Mouse (Mus musculus) midbrain, embryonic 14.5 days (tissue): ENCODE measurements around the gene Pcx. TPM values are rescaled to one million over a fixed set of nuclear protein-coding genes. Genes with fewer than 3 reads are reported as not detected.

ENCODE experiments used
- ATAC-seq: fragments of 200-750 bp; cut with Nextera tagmentation; 2 replicates; pipeline ENCODE4 v1.8.0; 2017; ENCODE audit warnings: moderate number of reproducible peaks, moderate library complexity; ENCODE audit not compliant: low FRiP score, low TSS enrichment
- DNase-seq: peaks from one replicate; pipeline ENCODE4 v3.0.0-alpha.2; 2015
- H3K27ac ChIP-seq: fragments of 300-500 bp; sonication (generic); replicated peaks from 2 replicates; pipeline ENCODE4 v1.5.1; 2014; ENCODE audit warnings: mild to moderate bottlenecking, low read depth, low read length, moderate library complexity
- H3K27me3 ChIP-seq: fragments of 300-500 bp; sonication (generic); 2 replicates; pipeline ENCODE4 v1.6.1; 2014; ENCODE audit warnings: low read length, control low read depth, mixed read lengths; ENCODE audit not compliant: control insufficient read depth, insufficient read depth
- H3K36me3 ChIP-seq: fragments of 300-500 bp; sonication (generic); 2 replicates; pipeline ENCODE4 v1.6.1; 2014; ENCODE audit warnings: low read length, control low read depth; ENCODE audit not compliant: control insufficient read depth, insufficient read depth
- H3K4me1 ChIP-seq: fragments of 300-500 bp; sonication (generic); 2 replicates; pipeline ENCODE4 v1.6.1; 2014; ENCODE audit warnings: mild to moderate bottlenecking, antibody characterized with exemption, low read length, control low read depth; ENCODE audit not compliant: control insufficient read depth, insufficient read depth
- H3K4me2 ChIP-seq: fragments of 300-500 bp; sonication (generic); 2 replicates; pipeline ENCODE4 v1.6.1; 2014; ENCODE audit warnings: mild to moderate bottlenecking, low read length, moderate library complexity
- H3K4me3 ChIP-seq: fragments of 300-500 bp; sonication (generic); replicated peaks from 2 replicates; pipeline ENCODE4 v1.5.1; 2014; ENCODE audit warnings: low read depth, low read length
- H3K9ac ChIP-seq: fragments of 300-500 bp; sonication (generic); replicated peaks from 2 replicates; pipeline ENCODE4 v1.6.1; 2014; ENCODE audit warnings: mild to moderate bottlenecking, low read length, moderate library complexity
- H3K9me3 ChIP-seq: fragments of 300-500 bp; sonication (generic); 2 replicates; pipeline ENCODE4 v1.6.1; 2016; ENCODE audit warnings: low read length, control low read depth, mixed read lengths; ENCODE audit not compliant: control insufficient read depth
- WGBS: fragments of 180-500 bp; shearing (Covaris S2); extraction: QIAGEN DNeasy Blood & Tissue Kit; methylation state at CpG from one replicate; pipeline ENCODE4 v1.1.7; 2014; 5-methylcytosine and 5-hydroxymethylcytosine counted together
- polyA plus RNA-seq: library from polyadenylated mRNA; unstranded; fragments of >200 nt; fragmentation: Nextera tagmentation; extraction: Ambion mirVana; gene quantifications from 2 replicates; pipeline ENCODE4 v1.2.1, GENCODE M21; 2014

Gene Pcx
- polyA plus RNA-seq, 1 experiment from 2014 or later: 20.5 TPM

- H3K27me3 ChIP-seq: no peaks in the 10 kb centered on the region
- H3K9me3 ChIP-seq: no peaks in the 10 kb centered on the region
- no peak overlapping the region for H3K9ac ChIP-seq
- 81% methylated on average over 2 of the region's 2 CpGs for WGBS
- ATAC-seq (no peak), DNase-seq (no peak)
- H3K4me1 ChIP-seq: no peaks in the 10 kb centered on the region
- H3K36me3 ChIP-seq: no peaks in the 10 kb centered on the region
- H3K4me3 ChIP-seq: no peak overlapping the region
- no peak overlapping the region for H3K4me2 ChIP-seq
- no peak overlapping the region for H3K27ac ChIP-seq
Observed at GRCm38 (mm10) chr19:4566880-4567279, 56.6 kb downstream of the Pcx start.

GRCm38 (mm10) chr19:4567665-4568064 lies 57.4 kb downstream of the Pcx start:
- H3K9me3 ChIP-seq: no peaks in the 10 kb centered on the region
- H3K4me2 ChIP-seq: no peak overlapping the region
- no peak overlapping the region for H3K9ac ChIP-seq
- no peak overlapping the region for H3K27ac ChIP-seq
- H3K36me3 ChIP-seq: no peaks in the 10 kb centered on the region
- WGBS: 88% methylated on average over 2 of the region's 2 CpGs
- no peaks in the 10 kb centered on the region for H3K27me3 ChIP-seq
- no peaks in the 10 kb centered on the region for H3K4me1 ChIP-seq
- no peak overlapping the region for H3K4me3 ChIP-seq
- DNase-seq (no peak), ATAC-seq (no peak)

DNA sequence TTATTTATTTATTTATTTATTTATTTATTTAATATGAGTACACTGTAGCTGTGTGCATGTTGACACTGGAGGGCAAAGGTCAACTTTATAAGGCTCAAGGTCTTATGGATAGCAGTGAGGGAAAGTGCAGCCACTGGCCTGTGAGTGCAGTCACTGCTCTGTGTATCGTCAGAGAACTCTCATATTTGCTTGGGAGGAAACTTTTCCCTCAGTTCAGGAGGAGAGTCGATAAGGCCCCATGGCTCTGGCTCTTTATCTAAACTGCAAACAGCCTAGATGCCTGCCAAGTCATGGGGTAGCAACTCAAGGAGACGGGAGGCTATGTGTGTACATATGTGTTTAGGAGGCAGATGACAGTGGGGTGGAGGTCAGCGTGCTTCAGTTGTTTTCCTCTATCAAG lies 58.6 kb downstream of the Pcx start:
- ATAC-seq (no peak), DNase-seq (no peak)
- no peak overlapping the region for H3K4me3 ChIP-seq
- no peak overlapping the region for H3K4me2 ChIP-seq
- no peaks in the 10 kb centered on the region for H3K4me1 ChIP-seq
- no peak overlapping the region for H3K9ac ChIP-seq
- no peaks in the 10 kb centered on the region for H3K9me3 ChIP-seq
- no peaks in the 10 kb centered on the region for H3K36me3 ChIP-seq
- WGBS: 75% methylated on average over 4 of the region's 4 CpGs
- H3K27me3 ChIP-seq: no peaks in the 10 kb centered on the region
- H3K27ac ChIP-seq: no peak overlapping the region

DNA sequence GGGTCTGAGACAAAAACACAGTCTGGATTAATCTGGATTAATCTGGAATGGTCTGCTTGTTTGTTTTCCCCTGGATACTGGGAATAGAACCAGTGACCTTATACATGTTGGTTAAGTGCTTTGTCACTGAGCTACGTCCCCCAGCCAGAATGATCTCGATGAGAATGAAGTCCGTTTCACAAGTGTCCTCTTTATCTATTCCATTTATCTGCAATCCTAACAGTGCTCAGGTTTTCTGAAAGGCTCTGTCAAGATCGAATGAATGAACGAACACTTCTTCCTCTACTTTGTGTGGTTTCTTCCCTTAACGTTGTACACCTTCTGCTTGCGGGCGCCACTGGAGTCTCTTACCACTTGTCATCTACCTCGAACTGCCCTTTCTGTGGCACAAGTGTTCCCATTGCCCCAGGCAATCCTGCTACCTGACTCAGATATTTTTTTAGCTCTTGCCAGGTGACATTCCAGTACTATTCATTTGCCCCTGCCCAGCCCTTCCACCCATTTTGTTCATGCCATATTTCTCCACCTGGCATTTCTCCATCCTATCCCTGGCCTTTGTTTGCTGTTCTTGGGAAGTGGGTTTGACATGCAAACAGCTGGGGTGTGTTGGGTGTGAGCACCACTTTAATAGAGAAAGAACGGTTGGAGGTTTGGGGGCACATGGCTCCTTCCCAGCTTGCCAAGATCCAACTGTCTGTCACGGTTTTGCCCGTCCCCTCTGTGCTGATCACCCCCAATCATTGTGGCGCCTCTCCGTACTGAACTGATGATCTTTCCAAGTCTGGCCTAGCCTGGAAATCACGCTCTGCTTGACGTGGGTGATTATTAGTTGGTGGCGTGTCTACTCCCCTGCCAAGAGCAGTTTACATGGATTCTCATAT lies 59.3 kb downstream of the Pcx start:
- ATAC-seq (no peak), DNase-seq (no peak)
- no peak overlapping the region for H3K9ac ChIP-seq
- no peaks in the 10 kb centered on the region for H3K27me3 ChIP-seq
- H3K27ac ChIP-seq: no peak overlapping the region
- H3K9me3 ChIP-seq: no peaks in the 10 kb centered on the region
- 82% methylated on average over 17 of the region's 17 CpGs for WGBS
- no peaks in the 10 kb centered on the region for H3K36me3 ChIP-seq
- no peak overlapping the region for H3K4me3 ChIP-seq
- no peaks in the 10 kb centered on the region for H3K4me1 ChIP-seq
- no peak overlapping the region for H3K4me2 ChIP-seq

DNA sequence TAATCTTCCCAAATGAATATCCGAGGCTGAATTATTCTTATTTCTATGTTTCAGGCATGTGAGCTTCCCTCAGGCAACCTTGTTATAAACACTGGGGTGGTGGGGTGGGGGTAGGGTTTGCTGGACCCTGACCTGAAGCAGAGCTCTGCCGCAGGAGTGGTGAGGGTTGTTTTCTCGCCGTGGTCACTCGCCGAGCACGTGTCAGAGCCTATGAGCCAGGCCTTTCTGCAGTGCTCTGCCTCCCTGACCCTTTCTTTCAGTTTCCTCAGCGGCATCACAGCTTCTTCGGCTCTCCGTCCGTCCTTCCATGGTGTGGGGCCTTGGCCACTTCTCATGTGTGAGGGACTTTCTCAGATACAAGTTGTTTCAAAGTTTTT lies 60.0 kb downstream of the Pcx start:
- Histone ChIP-seq H3K27me3 (no peaks in the 10 kb centered on the region), H3K4me1 (no peaks in the 10 kb centered on the region), H3K27ac (no peak overlapping the region), H3K4me2 (no peak overlapping the region), H3K36me3 (no peaks in the 10 kb centered on the region), H3K4me3 (no peak overlapping the region), H3K9me3 (no peaks in the 10 kb centered on the region), H3K9ac (no peak overlapping the region)
- WGBS: 85% methylated on average over 11 of the region's 11 CpGs
- no peak for DNase-seq
- no peak for ATAC-seq

DNA sequence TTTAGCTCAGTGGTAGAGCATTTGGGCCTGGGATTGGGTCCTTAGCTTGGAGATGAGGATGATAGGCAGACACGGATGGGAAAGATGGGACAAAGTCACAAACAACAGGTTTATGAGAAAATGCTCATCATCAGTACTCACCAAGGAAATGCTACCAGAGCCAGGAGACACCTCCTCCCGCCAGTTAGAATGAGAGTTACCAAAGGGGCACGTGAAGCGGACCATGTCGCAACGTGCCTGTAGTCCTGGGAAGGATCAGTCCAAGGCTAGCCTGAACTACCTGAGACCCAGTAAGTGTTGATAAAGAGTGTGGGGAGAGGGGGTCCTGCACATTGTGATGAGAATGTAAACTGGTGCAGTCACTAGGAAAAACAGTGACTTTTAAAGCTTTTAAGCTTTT lies 60.5 kb downstream of the Pcx start:
- ATAC-seq: no peak

GRCm38 (mm10) chr19:4571658-4572057 lies 61.4 kb downstream of the Pcx start:
- no peak overlapping the region for H3K4me3 ChIP-seq
- no peak overlapping the region for H3K27ac ChIP-seq
- no peaks in the 10 kb centered on the region for H3K27me3 ChIP-seq
- no peaks in the 10 kb centered on the region for H3K9me3 ChIP-seq
- WGBS: 80% methylated on average over 1 of the region's 1 CpGs
- no peak overlapping the region for H3K4me2 ChIP-seq
- H3K36me3 ChIP-seq: no peaks in the 10 kb centered on the region
- DNase-seq: peak; percentile 14
- no peak overlapping the region for H3K9ac ChIP-seq
- no peak for ATAC-seq
- H3K4me1 ChIP-seq: no peaks in the 10 kb centered on the region

More for the DNA sequence above, 60.5 kb downstream of the Pcx start:
- no peaks in the 10 kb centered on the region for H3K4me1 ChIP-seq
- H3K27me3 ChIP-seq: no peaks in the 10 kb centered on the region
- H3K9me3 ChIP-seq: no peaks in the 10 kb centered on the region
- H3K4me3 ChIP-seq: no peak overlapping the region
- no peak overlapping the region for H3K9ac ChIP-seq
- no peaks in the 10 kb centered on the region for H3K36me3 ChIP-seq
- no peak overlapping the region for H3K27ac ChIP-seq
- WGBS: 84% methylated on average over 6 of the region's 6 CpGs
- H3K4me2 ChIP-seq: no peak overlapping the region
- DNase-seq: no peak

GRCm38 (mm10) chr19:4572061-4572460 lies 61.8 kb downstream of the Pcx start:
- Histone ChIP-seq H3K27ac (no peak overlapping the region), H3K9ac (no peak overlapping the region), H3K27me3 (no peaks in the 10 kb centered on the region), H3K4me2 (no peak overlapping the region), H3K9me3 (no peaks in the 10 kb centered on the region), H3K36me3 (no peaks in the 10 kb centered on the region), H3K4me1 (no peaks in the 10 kb centered on the region), H3K4me3 (no peak overlapping the region)
- no peak for ATAC-seq
- DNase-seq: peak; percentile 19
- 47% methylated on average over 4 of the region's 4 CpGs for WGBS

DNA sequence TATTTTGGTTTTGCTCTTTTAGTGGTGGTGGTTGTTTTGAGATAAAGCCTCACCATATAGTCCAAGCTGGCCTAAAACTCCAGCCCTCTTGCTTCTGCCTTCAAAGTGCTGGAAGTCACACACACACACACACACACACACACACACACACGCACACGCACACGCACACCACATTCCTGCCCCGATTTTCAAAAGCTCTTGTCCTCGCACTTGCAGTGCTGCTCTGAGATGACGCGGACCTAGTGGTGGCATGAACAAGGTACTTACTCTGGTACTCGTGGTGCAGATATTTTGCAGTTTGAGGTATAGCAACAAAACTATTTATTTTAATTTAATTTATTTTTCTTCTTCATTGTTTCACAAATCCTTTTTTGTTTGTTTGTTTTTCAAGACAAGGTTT lies 62.2 kb downstream of the Pcx start:
- Histone ChIP-seq H3K27me3 (no peaks in the 10 kb centered on the region), H3K9ac (no peak overlapping the region), H3K4me1 (no peaks in the 10 kb centered on the region), H3K4me3 (no peak overlapping the region), H3K36me3 (no peaks in the 10 kb centered on the region), H3K9me3 (no peaks in the 10 kb centered on the region), H3K27ac (no peak overlapping the region), H3K4me2 (no peak overlapping the region)
- WGBS: 83% methylated on average over 8 of the region's 8 CpGs
- ATAC-seq (no peak), DNase-seq (no peak)
